8 mouse cellular contexts compared by ENCODE assay signal in the genomic region with DNA sequence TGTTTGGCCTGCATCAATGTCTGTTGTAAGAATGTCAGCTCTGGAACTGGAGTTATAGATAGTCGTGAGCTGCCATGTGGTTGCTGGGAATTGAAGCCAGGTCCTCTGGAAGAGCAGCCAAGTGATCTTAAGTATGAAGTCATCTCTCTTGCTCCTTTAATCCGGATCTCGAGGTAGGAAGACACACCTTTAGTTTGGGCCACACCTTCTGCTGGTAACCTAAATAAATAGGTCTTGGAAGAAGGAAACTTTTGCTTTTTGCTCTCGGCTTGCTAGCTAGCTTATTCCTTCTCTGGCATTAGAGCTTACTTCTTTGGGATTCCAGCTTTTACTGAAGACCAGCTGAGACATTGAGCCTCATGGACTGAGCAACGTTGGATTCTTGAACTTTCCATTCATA. TPM values are rescaled to one million over a fixed set of nuclear protein-coding genes. Genes with fewer than 3 reads are reported as not detected.
DNase-seq lines count a peak whose midpoint lies in the region; ATAC-seq lines count a peak whose summit lies in the region.

A gene (plus strand): TSS at position 301 of the 400 bp plus-strand sequence.

- intact Hi-C loops in left cerebral cortex, postnatal 36 days (cut with DNase I): no loop called here

- no peak within 1 kb of the TSS for H3K4me3 ChIP-seq in lung, embryonic 15.5 days
- no peak within 1 kb of the TSS for H3K4me3 ChIP-seq in embryonic facial prominence, embryonic 13.5 days
- H3K4me3 ChIP-seq in heart, embryonic 15.5 days: no peak within 1 kb of the TSS
- no peak within 1 kb of the TSS for H3K4me3 ChIP-seq in stomach, embryonic 15.5 days (replicated peaks)

- H3K27ac ChIP-seq in lung, embryonic 15.5 days: no peak within 1 kb of the TSS
- no peak within 1 kb of the TSS for H3K27ac ChIP-seq in embryonic facial prominence, embryonic 13.5 days
- H3K27ac ChIP-seq in heart, embryonic 15.5 days: no peak within 1 kb of the TSS
- no peak within 1 kb of the TSS for H3K27ac ChIP-seq in stomach, embryonic 15.5 days

- no peaks in the 10 kb centered on the region for H3K4me1 ChIP-seq in lung, embryonic 15.5 days
- H3K4me1 ChIP-seq in embryonic facial prominence, embryonic 13.5 days: no peaks in the 10 kb centered on the region
- peaks cover 3% of the 10 kb centered on the region; the same call in 1 of the 2 replicates for H3K4me1 ChIP-seq in heart, embryonic 15.5 days (replicated peaks)
- no peaks in the 10 kb centered on the region for H3K4me1 ChIP-seq in stomach, embryonic 15.5 days

- no peaks in the 10 kb centered on the region for H3K27me3 ChIP-seq in lung, embryonic 15.5 days
- no peaks in the 10 kb centered on the region for H3K27me3 ChIP-seq in embryonic facial prominence, embryonic 13.5 days
- H3K27me3 ChIP-seq in heart, embryonic 15.5 days: no peaks in the 10 kb centered on the region
- H3K27me3 ChIP-seq in stomach, embryonic 15.5 days (replicated peaks): no peaks in the 10 kb centered on the region

- WGBS in lung, embryonic 15.5 days: 71% methylated on average over 5 of the region's 5 CpGs
- WGBS in embryonic facial prominence, embryonic 13.5 days: 74% methylated on average over 5 of the region's 5 CpGs
- 74% methylated on average over 5 of the region's 5 CpGs for WGBS in heart, embryonic 15.5 days
- 77% methylated on average over 5 of the region's 5 CpGs for WGBS in stomach, embryonic 15.5 days

- H3K9me3 ChIP-seq in lung, embryonic 15.5 days: no peaks in the 10 kb centered on the region
- no peaks in the 10 kb centered on the region for H3K9me3 ChIP-seq in embryonic facial prominence, embryonic 13.5 days
- H3K9me3 ChIP-seq in heart, embryonic 15.5 days (replicated peaks): no peaks in the 10 kb centered on the region
- no peaks in the 10 kb centered on the region for H3K9me3 ChIP-seq in stomach, embryonic 15.5 days

- H3K9ac ChIP-seq in lung, embryonic 15.5 days: no peak within 1 kb of the TSS
- no peak within 1 kb of the TSS for H3K9ac ChIP-seq in embryonic facial prominence, embryonic 13.5 days
- H3K9ac ChIP-seq in heart, embryonic 15.5 days: no peak within 1 kb of the TSS
- no peak within 1 kb of the TSS for H3K9ac ChIP-seq in stomach, embryonic 15.5 days

- DNase-seq in lung, adult 18-20 months: no peak
- no peak for DNase-seq in left cerebral cortex, postnatal 36 days (ENCODE audit: low spot score in 2 of 2)
- no peak for DNase-seq in testis, postnatal 14 days (ENCODE audit: low spot score)
- DNase-seq in cerebellum, postnatal 4 days (ENCODE audit: low spot score in 2 of 2): no peak

- no peak within 1 kb of the TSS for H3K4me2 ChIP-seq in lung, embryonic 15.5 days
- H3K4me2 ChIP-seq in embryonic facial prominence, embryonic 13.5 days: no peak within 1 kb of the TSS
- H3K4me2 ChIP-seq in heart, embryonic 15.5 days: no peak within 1 kb of the TSS
- no peak within 1 kb of the TSS for H3K4me2 ChIP-seq in stomach, embryonic 15.5 days

- ATAC-seq in lung, embryonic 15.5 days (ENCODE audit: borderline replicate concordance, extremely low read depth, low FRiP score, low TSS enrichment): no peak
- no peak for ATAC-seq in embryonic facial prominence, embryonic 13.5 days (ENCODE audit: insufficient number of reproducible peaks, insufficient read depth, low FRiP score, low TSS enrichment, low read depth)
- no peak for ATAC-seq in heart, embryonic 15.5 days (replicated peaks; ENCODE audit: insufficient number of reproducible peaks, insufficient read depth, low FRiP score, low read depth)
- no peak for ATAC-seq in stomach, embryonic 15.5 days (ENCODE audit: insufficient read depth, low FRiP score, low read depth)

- no peaks in the 10 kb centered on the region for H3K36me3 ChIP-seq in lung, embryonic 15.5 days
- H3K36me3 ChIP-seq in embryonic facial prominence, embryonic 13.5 days: no peaks in the 10 kb centered on the region
- no peaks in the 10 kb centered on the region for H3K36me3 ChIP-seq in heart, embryonic 15.5 days
- H3K36me3 ChIP-seq in stomach, embryonic 15.5 days: no peaks in the 10 kb centered on the region

RNA-seq across cellular contexts. Expression of the gene that starts here (rescaled TPM):
- 27.4 and 28.9 TPM in 2 replicates for polyA plus RNA-seq in lung, embryonic 15.5 days (2015; fragmentation: Nextera tagmentation; extraction: Ambion mirVana)
- 41.0 and 42.7 TPM in 2 replicates for polyA plus RNA-seq in embryonic facial prominence, embryonic 13.5 days (2015; fragmentation: Nextera tagmentation; extraction: Ambion mirVana)
- polyA plus RNA-seq in heart, embryonic 15.5 days (2015; fragmentation: Nextera tagmentation; extraction: Ambion mirVana): 16.6 and 17.2 TPM in 2 replicates
- 10 to 100 TPM; 56.3 to 71.0 TPM for total RNA-seq in left cerebral cortex, postnatal 36 days (2021)
- polyA plus RNA-seq in stomach, embryonic 15.5 days (2015; fragmentation: Nextera tagmentation; extraction: Ambion mirVana): 28.3 and 28.6 TPM in 2 replicates
